8 mouse cellular contexts compared by ENCODE assay signal in genomic region chr19:45317473-45317882, GRCm38 (mm10). TPM values are rescaled to one million over a fixed set of nuclear protein-coding genes. Genes with fewer than 3 reads are reported as not detected.
A peak's percentile ranks its signal among the peaks of the same experiment; 100 is the strongest.
DNase-seq lines count a peak whose midpoint lies in the region; ATAC-seq and TF ChIP-seq lines count a peak whose summit lies in the region.
"Had no signal": no experiment of that assay in that cellular context is flagged by ENCODE, and none has a peak within 500 bp of the region (broad histone marks: within the 10 kb centered on the region; RNA-seq: fewer than 3 reads in every experiment).

No protein-coding gene starts in this region.

- H3K4me1 ChIP-seq in kidney, postnatal 0 days (replicated peaks; ENCODE audit: insufficient read depth, low read length): 0 out of 2 replicates have a peak, but pooled peaks cover 6% of the 10 kb centered on the region
- H3K4me1 ChIP-seq in forebrain, embryonic 15.5 days: peaks cover 12% of the 10 kb centered on the region
- peaks cover 28% of the 10 kb centered on the region for H3K4me1 ChIP-seq in neural tube, embryonic 12.5 days

- H3K4me2 ChIP-seq in kidney, postnatal 0 days (ENCODE audit: low read length): peak overlapping the region; percentile 4; the same call in 1 of the 2 replicates
- H3K4me2 ChIP-seq in forebrain, embryonic 15.5 days (replicated peaks): no peak overlapping the region
- peak overlapping the region; percentile 31 for H3K4me2 ChIP-seq in neural tube, embryonic 12.5 days (replicated peaks)

- no peak for TF ChIP-seq CTCF in kidney, postnatal 0 days (IDR thresholded peaks at IDR 0.05; ENCODE audit: low read depth)

- H3K9ac ChIP-seq in kidney, postnatal 0 days (ENCODE audit: low read depth, low read length): no peak overlapping the region
- no peak overlapping the region for H3K9ac ChIP-seq in forebrain, embryonic 15.5 days (replicated peaks)
- H3K9ac ChIP-seq in neural tube, embryonic 12.5 days: no peak overlapping the region

- H3K27ac ChIP-seq in kidney, postnatal 0 days: peak overlapping the region; percentile 52; the same call in 1 of the 2 replicates
- peak overlapping the region; percentile 53 for H3K27ac ChIP-seq in forebrain, embryonic 15.5 days (replicated peaks)
- peak overlapping the region; percentile 38 for H3K27ac ChIP-seq in neural tube, embryonic 12.5 days

- H3K4me3 ChIP-seq in kidney, postnatal 0 days (replicated peaks; ENCODE audit: low read depth, low read length): no peak overlapping the region
- H3K4me3 ChIP-seq in forebrain, embryonic 15.5 days: no peak overlapping the region
- H3K4me3 ChIP-seq in neural tube, embryonic 12.5 days: no peak overlapping the region

- ATAC-seq in kidney, postnatal 0 days (replicated peaks; ENCODE audit: low FRiP score, low read depth): no peak; the same call in 1 of the 2 replicates
- peak; percentile 60; the same call in 1 of the 2 replicates for ATAC-seq in forebrain, embryonic 15.5 days (replicated peaks)
- ATAC-seq in neural tube, embryonic 12.5 days (ENCODE audit: low FRiP score, low read depth): peak; percentile 52

- no peaks in the 10 kb centered on the region for H3K9me3 ChIP-seq in kidney, postnatal 0 days (replicated peaks; ENCODE audit: low read length)
- H3K9me3 ChIP-seq in forebrain, embryonic 15.5 days: no peaks in the 10 kb centered on the region
- H3K9me3 ChIP-seq in neural tube, embryonic 12.5 days: no peaks in the 10 kb centered on the region

- no peaks in the 10 kb centered on the region for H3K27me3 ChIP-seq in kidney, postnatal 0 days (ENCODE audit: insufficient read depth, low read length)
- no peaks in the 10 kb centered on the region for H3K27me3 ChIP-seq in forebrain, embryonic 15.5 days
- no peaks in the 10 kb centered on the region; the same call in 1 of the 2 replicates for H3K27me3 ChIP-seq in neural tube, embryonic 12.5 days (replicated peaks)

- WGBS in kidney, postnatal 0 days: 15% methylated on average over 13 of the region's 13 CpGs
- WGBS in forebrain, embryonic 15.5 days: 39% methylated on average over 13 of the region's 13 CpGs
- 23% methylated on average over 13 of the region's 13 CpGs for WGBS in neural tube, embryonic 12.5 days

- DNase-seq in kidney, postnatal 0 days (ENCODE audit: low spot score): peak; percentile 78
- no peak for DNase-seq in kidney, postnatal 25 days
- DNase-seq in brain, adult 2 months (ENCODE audit: low read depth, low spot score): peak; percentile 53
- DNase-seq in frontal cortex, adult 2 months (ENCODE audit: extremely low spot score in 1 of 2, low spot score in 1 of 2): no peak
- no peak for DNase-seq in thymus, postnatal 4 days
- DNase-seq: heart, postnatal 4 days had no signal

- no peaks in the 10 kb centered on the region for H3K36me3 ChIP-seq in kidney, postnatal 0 days (ENCODE audit: insufficient read depth, low read length)
- no peaks in the 10 kb centered on the region for H3K36me3 ChIP-seq in forebrain, embryonic 15.5 days
- H3K36me3 ChIP-seq in neural tube, embryonic 12.5 days: no peaks in the 10 kb centered on the region

RNA-seq across cellular contexts. Expression of gene Btrc, which starts 46.1 kb away (rescaled TPM):
- 29.5 and 33.8 TPM in 2 replicates for polyA plus RNA-seq in kidney, postnatal 0 days (2015; fragmentation: Nextera tagmentation; extraction: Ambion mirVana)
- 52.9 and 63.7 TPM in 2 replicates for polyA plus RNA-seq in forebrain, embryonic 15.5 days (2015; fragmentation: Nextera tagmentation; extraction: Ambion mirVana)
- polyA plus RNA-seq in neural tube, embryonic 12.5 days (2016; fragmentation: Nextera tagmentation; extraction: Ambion mirVana): 70.0 and 70.5 TPM in 2 replicates
- polyA plus RNA-seq in frontal cortex, adult 2 months (2012; rRNA removed): 68.3 and 71.7 TPM in 2 replicates

Comparison
In these comparisons a context has a peak if more than half of its experiments do, and no peak if none do; other contexts are left out.
1. DNase-seq: peak in kidney, postnatal 0 days (single experiment) and brain, adult 2 months (single experiment); none in kidney, postnatal 25 days (0 of 2), frontal cortex, adult 2 months (0 of 2) and thymus, postnatal 4 days (single experiment).
2. Peak in every context shown above with its lines, with median percentiles within 50 percentile points of each other: H3K27ac ChIP-seq.